Mouse (Mus musculus): ENCODE results near the gene Nfasc. TPM values are rescaled to one million over a fixed set of nuclear protein-coding genes. Genes with fewer than 3 reads are reported as not detected.

Nfasc gene
- total and polyA plus RNA-seq, 3 experiments, result 0.04 TPM; not detected in 2

- Histone ChIP-seq H3K9me3 (replicated peaks; ENCODE audit: low read length) (no peaks in the 10 kb centered on the region), H3K4me3 (replicated peaks in 1 of 3; ENCODE audit: low read depth in 2 of 3, low read length in 2 of 3, poor library complexity in 1 of 3) (no peak overlapping the region), H3K27me3 (replicated peaks) (peaks cover 96% of the 10 kb centered on the region), H3K9ac (ENCODE audit: insufficient read depth, low read depth) (no peak overlapping the region), H3K4me2 (ENCODE audit: insufficient read depth, low read depth, poor library complexity, severe bottlenecking) (no peak overlapping the region), H3K36me3 (replicated peaks in 1 of 2; ENCODE audit: control insufficient read depth in 1 of 2, insufficient read depth in 1 of 2, low read length in 1 of 2) (no peaks in the 10 kb centered on the region), H3K4me1 (ENCODE audit: control insufficient read depth in 1 of 2, insufficient read depth in 2 of 2) (no peaks in the 10 kb centered on the region), H3K79me2 (replicated peaks; ENCODE audit: control insufficient read depth, extremely low read depth, insufficient read depth, poor library complexity, severe bottlenecking) (no peaks in the 10 kb centered on the region), H3K27ac (ENCODE audit: insufficient read depth, low read depth) (no peak overlapping the region)
- dilution Hi-C loops (cut with MboI; ENCODE audit: extremely low pct_ligation_motif_present, extremely low pct_unique_long_range_greater_than_20kb, low sequenced_read_pairs), result no loop called here
- DNase-seq (ENCODE audit: extremely low read depth), result no peak
- in situ Hi-C loops (cut with MboI; ENCODE audit: low pct_ligation_motif_present, low pct_unique_long_range_greater_than_20kb, low sequenced_read_pairs), result no loop called here
- TF ChIP-seq CHD1 (IDR thresholded peaks at IDR 0.05; ENCODE audit: low read depth, low read length) (no peak), RAD21 (IDR thresholded peaks at IDR 0.05; ENCODE audit: low read depth, low read length) (no peak), MYC (IDR thresholded peaks at IDR 0.05; ENCODE audit: low read depth, low read length) (no peak), ETS1 (conservative IDR thresholded peaks at IDR 0.05; ENCODE audit: low read depth, low read length) (no peak), EP300 (IDR thresholded peaks at IDR 0.05; ENCODE audit: low read length) (no peak), MXI1 (IDR thresholded peaks at IDR 0.05; ENCODE audit: low read depth, low read length) (no peak), KAT2A (IDR thresholded peaks at IDR 0.05; ENCODE audit: insufficient replicate concordance, low read length) (no peak)
Measured at GRCm38 (mm10) chr1:132746302-132746701, 4.7 kb upstream of the Nfasc start.

GRCm38 (mm10) chr1:132745636-132746035 is 4.0 kb upstream of the Nfasc start:
- no peaks in the 10 kb centered on the region for H3K4me1 ChIP-seq (ENCODE audit: control insufficient read depth in 1 of 2, insufficient read depth in 2 of 2)
- H3K79me2 ChIP-seq (replicated peaks; ENCODE audit: control insufficient read depth, extremely low read depth, insufficient read depth, poor library complexity, severe bottlenecking), result no peaks in the 10 kb centered on the region
- no peak for DNase-seq (ENCODE audit: extremely low read depth)
- in situ Hi-C loops (cut with MboI; ENCODE audit: low pct_ligation_motif_present, low pct_unique_long_range_greater_than_20kb, low sequenced_read_pairs) (no loop called here), dilution Hi-C loops (cut with MboI; ENCODE audit: extremely low pct_ligation_motif_present, extremely low pct_unique_long_range_greater_than_20kb, low sequenced_read_pairs) (no loop called here)
- no peaks in the 10 kb centered on the region for H3K36me3 ChIP-seq (replicated peaks in 1 of 2; ENCODE audit: control insufficient read depth in 1 of 2, insufficient read depth in 1 of 2, low read length in 1 of 2)
- H3K9ac ChIP-seq (ENCODE audit: insufficient read depth, low read depth), result no peak overlapping the region
- TF ChIP-seq ZC3H11A (IDR thresholded peaks at IDR 0.05; ENCODE audit: low read depth, low read length) (no peak), MXI1 (IDR thresholded peaks at IDR 0.05; ENCODE audit: low read depth, low read length) (no peak), MAZ (IDR thresholded peaks at IDR 0.05; ENCODE audit: low read depth, low read length) (no peak), SIN3A (IDR thresholded peaks at IDR 0.05; ENCODE audit: low read length) (no peak), ZMIZ1 (IDR thresholded peaks at IDR 0.05; ENCODE audit: low read depth, low read length) (no peak), MEF2A (IDR thresholded peaks at IDR 0.05; ENCODE audit: borderline replicate concordance, low read depth, low read length) (no peak), USF1 (IDR thresholded peaks at IDR 0.05; ENCODE audit: low read depth, low read length) (no peak), TCF12 (IDR thresholded peaks at IDR 0.05; ENCODE audit: low read depth, low read length) (no peak), ELF1 (IDR thresholded peaks at IDR 0.05; ENCODE audit: low read depth, low read length) (no peak), SMC3 (IDR thresholded peaks at IDR 0.05; ENCODE audit: low read depth, low read length) (no peak)
- H3K9me3 ChIP-seq (replicated peaks; ENCODE audit: low read length), result no peaks in the 10 kb centered on the region
- no peak overlapping the region for H3K27ac ChIP-seq (ENCODE audit: insufficient read depth, low read depth)
- no peak overlapping the region for H3K4me3 ChIP-seq (replicated peaks in 1 of 3; ENCODE audit: low read depth in 2 of 3, low read length in 2 of 3, poor library complexity in 1 of 3)
- no peak overlapping the region for H3K4me2 ChIP-seq (ENCODE audit: insufficient read depth, low read depth, poor library complexity, severe bottlenecking)
- H3K27me3 ChIP-seq (replicated peaks), result peaks cover 98% of the 10 kb centered on the region
